Mouse (Mus musculus): Measurements from ENCODE around the gene Agap1. TPM values are rescaled to one million over a fixed set of nuclear protein-coding genes. Genes with fewer than 3 reads are reported as not detected.

The Agap1 gene
- total RNA-seq, 2 experiments from 2014 or later = 225 to 280 TPM

- peak; percentile 63 to 71 for DNase-seq (ENCODE audit: low spot score in 2 of 2)
These were observed 488.6 kb downstream of the Agap1 start for GRCm38 (mm10) chr1:89943202-89943601.

Measured in layer of hippocampus, postnatal 14 days (tissue).